Mouse (Mus musculus) cerebellum, adult 2 months (tissue): ENCODE measurements around the gene Trappc11.

Experiments used
- CTCF ChIP-seq: fragments of 200-500 bp; IDR thresholded peaks from 2 replicates; pipeline ENCODE4 v1.5.1; 2011; ENCODE audit warnings: low read depth, mild to moderate bottlenecking, control low read depth, low read length, moderate library complexity, borderline replicate concordance; ENCODE audit not compliant: insufficient read depth
- POLR2A ChIP-seq: fragments of 200-500 bp; IDR thresholded peaks from 2 replicates; pipeline ENCODE4 v1.6.1; 2011; ENCODE audit warnings: low read length, control low read depth, borderline replicate concordance; ENCODE audit not compliant: insufficient read depth

DNA sequence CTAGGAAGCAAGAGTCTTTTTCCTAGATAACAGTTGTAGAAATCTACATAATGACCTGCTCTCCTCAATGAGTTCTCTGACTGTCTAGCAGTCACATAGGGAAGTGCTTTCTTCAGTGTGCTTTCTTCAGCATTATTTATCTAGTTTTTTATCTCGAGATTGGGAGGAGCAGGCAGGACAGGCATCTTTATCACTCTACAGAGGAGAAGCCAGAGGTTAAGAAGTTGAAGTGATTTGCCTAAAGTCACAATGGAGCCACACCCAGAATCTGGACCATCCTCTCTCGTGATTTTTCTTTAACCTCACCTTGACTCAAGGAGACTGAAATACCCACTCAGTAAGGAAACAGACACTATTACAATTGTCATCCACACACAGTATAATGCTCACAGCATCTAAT is 31.3 kb downstream of the Trappc11 start:
- TF ChIP-seq CTCF, result no peak
- TF ChIP-seq POLR2A, result no peak
